ENCODE assay signal across 10 mouse cellular contexts in the genomic region with DNA sequence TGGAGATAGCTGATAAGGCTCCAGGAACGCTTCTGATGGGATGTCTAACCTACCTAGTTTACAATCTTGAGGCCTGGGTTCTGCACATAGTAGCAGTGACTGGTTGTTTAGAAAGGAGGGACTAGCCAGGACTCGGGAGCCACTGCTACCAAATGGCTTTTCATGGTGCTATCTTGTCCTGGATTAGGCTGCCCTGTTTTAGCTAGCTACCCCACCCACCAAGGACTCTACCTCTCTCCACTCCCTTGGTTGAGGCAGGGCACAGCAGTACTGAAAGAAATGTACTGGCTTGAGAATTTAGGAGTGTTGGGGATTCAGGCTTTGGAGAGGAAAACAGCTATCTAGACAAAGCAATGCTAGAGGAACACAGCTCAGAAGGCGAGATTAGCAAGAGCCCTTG. TPM values are rescaled to one million over a fixed set of nuclear protein-coding genes. Genes with fewer than 3 reads are reported as not detected.
A peak's percentile ranks its signal among the peaks of the same experiment; 100 is the strongest.
DNase-seq lines count a peak whose midpoint lies in the region; ATAC-seq lines count a peak whose summit lies in the region.
"Had no signal": no experiment of that assay in that cellular context is flagged by ENCODE, and none has a peak within 500 bp of the region (broad histone marks: within the 10 kb centered on the region; RNA-seq: fewer than 3 reads in every experiment).

No protein-coding gene starts in this region.

- peak overlapping the region; percentile 69 for H3K9ac ChIP-seq in heart, embryonic 14.5 days (ENCODE audit: low read length)
- no peak overlapping the region for H3K9ac ChIP-seq in hindbrain, embryonic 15.5 days
- H3K9ac ChIP-seq in midbrain, embryonic 12.5 days (replicated peaks), result no peak overlapping the region

- ATAC-seq in heart, embryonic 14.5 days (ENCODE audit: insufficient number of reproducible peaks, insufficient read depth, low FRiP score, low read depth), result no peak
- no peak for ATAC-seq in hindbrain, embryonic 15.5 days (ENCODE audit: low FRiP score, low read depth)
- ATAC-seq in midbrain, embryonic 12.5 days (ENCODE audit: low FRiP score, low read depth), result no peak

- H3K4me3 ChIP-seq in heart, embryonic 14.5 days (ENCODE audit: control insufficient read depth in 1 of 2, insufficient read depth in 1 of 2, low read depth in 1 of 2, low read length in 2 of 2), result peak overlapping the region; percentile 52 to 59
- peak overlapping the region; percentile 65 for H3K4me3 ChIP-seq in embryonic facial prominence, embryonic 10.5 days
- peak overlapping the region; percentile 55 for H3K4me3 ChIP-seq in hindbrain, embryonic 15.5 days
- H3K4me3 ChIP-seq in midbrain, embryonic 12.5 days, result peak overlapping the region; percentile 50; the same call in 1 of the 2 replicates

- H3K36me3 ChIP-seq in heart, embryonic 14.5 days (ENCODE audit: control insufficient read depth, insufficient read depth, low read length), result 0 out of 2 replicates have a peak, but pooled peaks cover 3% of the 10 kb centered on the region
- peaks cover 5% of the 10 kb centered on the region; the same call in 1 of the 2 replicates for H3K36me3 ChIP-seq in embryonic facial prominence, embryonic 10.5 days (replicated peaks)
- no peaks in the 10 kb centered on the region for H3K36me3 ChIP-seq in hindbrain, embryonic 15.5 days
- no peaks in the 10 kb centered on the region for H3K36me3 ChIP-seq in midbrain, embryonic 12.5 days

- WGBS in heart, embryonic 14.5 days, result 38% methylated on average over 3 of the region's 3 CpGs
- 57% methylated on average over 3 of the region's 3 CpGs for WGBS in embryonic facial prominence, embryonic 10.5 days
- WGBS in hindbrain, embryonic 15.5 days, result 79% methylated on average over 3 of the region's 3 CpGs
- 60% methylated on average over 3 of the region's 3 CpGs for WGBS in midbrain, embryonic 12.5 days

- peak overlapping the region; percentile 68 for H3K4me2 ChIP-seq in heart, embryonic 14.5 days (ENCODE audit: low read length)
- peak overlapping the region; percentile 90 for H3K4me2 ChIP-seq in hindbrain, embryonic 15.5 days
- H3K4me2 ChIP-seq in midbrain, embryonic 12.5 days (replicated peaks), result peak overlapping the region; percentile 75; the same call in 1 of the 2 replicates

- no peak for DNase-seq in heart, postnatal 4 days
- DNase-seq in embryonic facial prominence, embryonic 10.5 days (ENCODE audit: low spot score), result no peak
- DNase-seq in thymus, postnatal 10 days (ENCODE audit: low spot score in 2 of 2), result no peak
- no peak for DNase-seq in thymus, postnatal 0 days (ENCODE audit: low spot score)
- no peak for DNase-seq in ovary, adult 18-20 months (ENCODE audit: low spot score)
- DNase-seq: thymus, postnatal 36 days had no signal

- H3K4me1 ChIP-seq in heart, embryonic 14.5 days (ENCODE audit: control insufficient read depth in 2 of 2, insufficient read depth in 2 of 2, low read length in 2 of 2), result peaks cover 9 to 22% of the 10 kb centered on the region in 2 experiments; a peak in 3 of 4 replicates
- H3K4me1 ChIP-seq in embryonic facial prominence, embryonic 10.5 days, result peaks cover 48% of the 10 kb centered on the region
- peaks cover 10% of the 10 kb centered on the region for H3K4me1 ChIP-seq in hindbrain, embryonic 15.5 days (replicated peaks)
- H3K4me1 ChIP-seq in midbrain, embryonic 12.5 days, result peaks cover 10% of the 10 kb centered on the region; the same call in 1 of the 2 replicates

- peak overlapping the region in 1 of 2 experiments; percentile 1; a peak in 1 of 4 replicates for H3K27ac ChIP-seq in heart, embryonic 14.5 days (replicated peaks in 1 of 2; ENCODE audit: control insufficient read depth in 1 of 2, insufficient read depth in 1 of 2, low read depth in 2 of 2, low read length in 2 of 2)
- H3K27ac ChIP-seq in embryonic facial prominence, embryonic 10.5 days (replicated peaks), result peak overlapping the region; percentile 88
- no peak overlapping the region for H3K27ac ChIP-seq in hindbrain, embryonic 15.5 days (replicated peaks)
- no peak overlapping the region for H3K27ac ChIP-seq in midbrain, embryonic 12.5 days (replicated peaks)

- no peaks in the 10 kb centered on the region for H3K9me3 ChIP-seq in heart, embryonic 14.5 days (ENCODE audit: control insufficient read depth, low read length)
- H3K9me3 ChIP-seq in embryonic facial prominence, embryonic 10.5 days, result no peaks in the 10 kb centered on the region
- no peaks in the 10 kb centered on the region for H3K9me3 ChIP-seq in hindbrain, embryonic 15.5 days
- H3K9me3 ChIP-seq in midbrain, embryonic 12.5 days, result no peaks in the 10 kb centered on the region

- H3K27me3 ChIP-seq in heart, embryonic 14.5 days (ENCODE audit: control insufficient read depth, insufficient read depth, low read length), result no peaks in the 10 kb centered on the region
- no peaks in the 10 kb centered on the region for H3K27me3 ChIP-seq in embryonic facial prominence, embryonic 10.5 days (replicated peaks; ENCODE audit: low read depth, poor library complexity, severe bottlenecking)
- H3K27me3 ChIP-seq in hindbrain, embryonic 15.5 days, result no peaks in the 10 kb centered on the region
- peaks cover 12% of the 10 kb centered on the region; the same call in 1 of the 2 replicates for H3K27me3 ChIP-seq in midbrain, embryonic 12.5 days

RNA-seq across cellular contexts. Expression of gene C9, which starts 57.0 kb away (rescaled TPM):
- polyA plus RNA-seq in heart, embryonic 14.5 days (2014; fragmentation: Nextera tagmentation; extraction: Ambion mirVana), result not detected in 2 replicates
- not detected for total RNA-seq in heart, postnatal 4 days (2021)
- polyA plus RNA-seq in embryonic facial prominence, embryonic 10.5 days (2016; fragmentation: Nextera tagmentation; extraction: Ambion mirVana), result not detected in 2 replicates
- not detected in 2 replicates for polyA plus RNA-seq in hindbrain, embryonic 15.5 days (2015; fragmentation: Nextera tagmentation; extraction: Ambion mirVana)
- 0.27 TPM in 1 of 2 replicates, not detected in the other for polyA plus RNA-seq in midbrain, embryonic 12.5 days (2016; fragmentation: Nextera tagmentation; extraction: Ambion mirVana)
- polyA plus RNA-seq in thymus, postnatal 0 days (2015; fragmentation: Nextera tagmentation; extraction: Ambion mirVana), result 0.06 TPM in 1 of 2 replicates, not detected in the other
- total RNA-seq: gastrocnemius, adult 18-20 months had no signal
